Mouse (Mus musculus): ENCODE measurements around the gene Sat2. TPM values are rescaled to one million over a fixed set of nuclear protein-coding genes. Genes with fewer than 3 reads are reported as not detected.
A peak's percentile ranks its signal among the peaks of the same experiment; 100 is the strongest.

The Sat2 gene
- polyA plus RNA-seq, 1 experiment, result 2.4 TPM

DNA sequence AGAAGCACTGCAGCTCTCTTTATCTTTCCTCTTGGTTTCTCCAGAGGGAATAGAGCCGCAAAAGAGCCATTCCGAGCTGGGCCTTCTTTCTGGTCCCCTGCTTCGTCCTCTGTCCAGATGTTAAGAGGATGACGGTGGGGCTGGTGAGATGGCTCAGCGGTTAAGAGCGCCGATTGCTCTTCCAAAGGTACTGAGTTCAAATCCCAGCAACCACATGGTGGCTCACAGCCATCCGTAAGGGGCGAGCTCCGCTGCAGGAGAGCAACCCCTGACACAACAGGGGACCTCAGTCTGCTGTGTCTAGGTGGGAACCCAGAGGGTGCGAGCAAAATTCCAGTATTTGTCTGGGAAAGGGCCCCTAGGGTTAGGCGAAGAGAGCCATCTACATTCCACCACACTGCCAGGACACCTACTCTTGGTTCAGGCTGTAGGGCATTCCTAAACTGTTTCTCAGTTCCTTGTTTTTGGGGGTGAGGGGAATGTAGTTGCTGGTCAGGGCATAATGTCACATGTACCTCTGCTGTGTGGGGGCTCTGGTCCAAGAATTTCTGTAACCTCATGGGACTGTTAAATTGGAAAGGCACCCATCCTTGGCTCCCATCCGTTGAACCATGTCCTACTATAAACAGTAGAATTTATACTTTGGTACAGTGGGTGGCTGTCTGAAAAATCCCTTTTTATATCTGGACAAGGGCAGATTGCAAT lies 41.3 kb downstream of the Sat2 start:
- WGBS, result 76% methylated on average over 13 of the region's 13 CpGs
- Histone ChIP-seq H3K4me3 (replicated peaks; ENCODE audit: control insufficient read depth, low read depth, low read length) (peak overlapping the region; percentile 88), H3K27ac (ENCODE audit: control insufficient read depth, insufficient read depth, low read depth, low read length, poor library complexity) (peak overlapping the region; percentile 93), H3K4me1 (ENCODE audit: control insufficient read depth, insufficient read depth, low read length) (peaks cover 3% of the 10 kb centered on the region; the same call in 1 of the 2 replicates)
- TF ChIP-seq CTCF (IDR thresholded peaks at IDR 0.05; ENCODE audit: control insufficient read depth, insufficient read depth, low read length), result no peak
- no peak for TF ChIP-seq POLR2A (IDR thresholded peaks at IDR 0.05; ENCODE audit: borderline replicate concordance, control insufficient read depth, low read depth, low read length)

DNA sequence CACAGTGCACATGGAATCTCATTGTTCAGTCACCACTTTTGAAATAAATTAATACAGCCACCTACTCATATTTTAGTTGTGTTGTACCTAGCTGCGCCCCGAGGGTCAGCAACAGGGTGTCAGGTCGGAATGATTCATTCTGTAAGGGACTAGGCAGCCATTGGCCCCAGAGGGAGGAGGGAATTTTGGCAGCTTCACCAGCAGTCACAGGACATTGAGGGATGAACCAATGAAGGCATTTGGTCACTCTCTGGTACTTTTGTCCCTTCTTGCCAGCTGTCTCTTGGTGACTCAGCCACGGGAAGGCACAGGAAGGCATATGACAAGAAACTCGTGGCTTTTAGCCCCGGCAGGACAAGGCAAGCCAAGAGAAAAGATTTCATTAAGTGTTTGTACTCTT lies 42.0 kb downstream of the Sat2 start:
- H3K27ac ChIP-seq (ENCODE audit: control insufficient read depth, insufficient read depth, low read depth, low read length, poor library complexity), result no peak overlapping the region
- WGBS, result 53% methylated on average over 6 of the region's 6 CpGs
- H3K4me3 ChIP-seq (replicated peaks; ENCODE audit: control insufficient read depth, low read depth, low read length), result no peak overlapping the region
- peaks cover 3% of the 10 kb centered on the region; the same call in 1 of the 2 replicates for H3K4me1 ChIP-seq (ENCODE audit: control insufficient read depth, insufficient read depth, low read length)
- TF ChIP-seq CTCF (IDR thresholded peaks at IDR 0.05; ENCODE audit: control insufficient read depth, insufficient read depth, low read length) (no peak), POLR2A (IDR thresholded peaks at IDR 0.05; ENCODE audit: borderline replicate concordance, control insufficient read depth, low read depth, low read length) (no peak)

DNA sequence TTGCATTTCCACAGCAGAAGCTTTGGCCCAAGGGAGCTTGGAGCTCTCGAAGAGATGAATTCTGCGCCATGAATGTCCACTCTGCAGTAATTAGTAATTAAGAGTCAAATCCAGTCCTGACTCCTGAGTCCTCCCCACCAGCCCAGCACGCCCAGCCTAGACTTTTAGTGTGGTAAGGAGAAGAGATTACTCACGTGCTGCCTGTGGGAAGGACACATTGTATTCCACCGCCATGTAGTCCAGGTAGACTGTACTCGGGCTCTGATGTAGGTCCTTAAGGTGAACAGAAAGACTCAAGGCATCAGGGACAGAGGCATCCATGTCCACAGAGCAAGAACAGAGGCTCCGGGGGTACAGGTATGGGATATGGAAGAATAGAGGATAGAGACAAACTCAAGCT lies 43.0 kb downstream of the Sat2 start:
- no peak for TF ChIP-seq CTCF (IDR thresholded peaks at IDR 0.05; ENCODE audit: control insufficient read depth, insufficient read depth, low read length)
- no peak for TF ChIP-seq POLR2A (IDR thresholded peaks at IDR 0.05; ENCODE audit: borderline replicate concordance, control insufficient read depth, low read depth, low read length)
- no peak overlapping the region for H3K4me3 ChIP-seq (replicated peaks; ENCODE audit: control insufficient read depth, low read depth, low read length)
- H3K27ac ChIP-seq (ENCODE audit: control insufficient read depth, insufficient read depth, low read depth, low read length, poor library complexity), result no peak overlapping the region
- H3K4me1 ChIP-seq (ENCODE audit: control insufficient read depth, insufficient read depth, low read length), result peaks cover 3% of the 10 kb centered on the region; the same call in 1 of the 2 replicates
- 92% methylated on average over 7 of the region's 7 CpGs for WGBS

DNA sequence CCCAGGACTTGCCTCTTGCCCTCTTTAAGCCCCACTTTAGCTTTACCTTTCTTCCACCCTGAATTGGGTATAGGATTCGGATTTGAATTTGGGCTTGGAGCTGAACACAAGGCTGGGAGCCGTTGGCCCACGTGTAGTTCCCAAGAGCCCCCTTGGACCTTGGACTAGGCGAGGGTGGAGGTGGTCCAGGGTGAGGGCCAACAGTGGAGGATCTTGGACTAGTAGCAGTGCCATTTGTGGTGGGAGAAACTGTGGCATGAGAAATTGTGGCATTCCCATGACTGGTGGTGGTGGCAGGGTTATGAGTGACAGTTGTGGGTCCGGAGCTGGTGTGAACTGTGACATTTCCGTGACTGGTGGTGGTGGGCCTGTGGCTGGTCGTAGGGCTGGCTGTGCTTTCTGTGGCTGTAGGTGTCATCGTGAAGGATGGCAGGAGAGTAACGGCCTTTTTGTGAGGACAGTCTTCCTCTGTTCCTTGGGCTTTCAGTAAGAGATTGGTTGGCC lies 43.7 kb downstream of the Sat2 start:
- Histone ChIP-seq H3K4me3 (replicated peaks; ENCODE audit: control insufficient read depth, low read depth, low read length) (peak overlapping the region; percentile 56), H3K4me1 (ENCODE audit: control insufficient read depth, insufficient read depth, low read length) (peaks cover 3% of the 10 kb centered on the region; the same call in 1 of the 2 replicates), H3K27ac (ENCODE audit: control insufficient read depth, insufficient read depth, low read depth, low read length, poor library complexity) (peak overlapping the region; percentile 73)
- WGBS, result 70% methylated on average over 9 of the region's 9 CpGs
- no peak for TF ChIP-seq POLR2A (IDR thresholded peaks at IDR 0.05; ENCODE audit: borderline replicate concordance, control insufficient read depth, low read depth, low read length)
- no peak for TF ChIP-seq CTCF (IDR thresholded peaks at IDR 0.05; ENCODE audit: control insufficient read depth, insufficient read depth, low read length)

DNA sequence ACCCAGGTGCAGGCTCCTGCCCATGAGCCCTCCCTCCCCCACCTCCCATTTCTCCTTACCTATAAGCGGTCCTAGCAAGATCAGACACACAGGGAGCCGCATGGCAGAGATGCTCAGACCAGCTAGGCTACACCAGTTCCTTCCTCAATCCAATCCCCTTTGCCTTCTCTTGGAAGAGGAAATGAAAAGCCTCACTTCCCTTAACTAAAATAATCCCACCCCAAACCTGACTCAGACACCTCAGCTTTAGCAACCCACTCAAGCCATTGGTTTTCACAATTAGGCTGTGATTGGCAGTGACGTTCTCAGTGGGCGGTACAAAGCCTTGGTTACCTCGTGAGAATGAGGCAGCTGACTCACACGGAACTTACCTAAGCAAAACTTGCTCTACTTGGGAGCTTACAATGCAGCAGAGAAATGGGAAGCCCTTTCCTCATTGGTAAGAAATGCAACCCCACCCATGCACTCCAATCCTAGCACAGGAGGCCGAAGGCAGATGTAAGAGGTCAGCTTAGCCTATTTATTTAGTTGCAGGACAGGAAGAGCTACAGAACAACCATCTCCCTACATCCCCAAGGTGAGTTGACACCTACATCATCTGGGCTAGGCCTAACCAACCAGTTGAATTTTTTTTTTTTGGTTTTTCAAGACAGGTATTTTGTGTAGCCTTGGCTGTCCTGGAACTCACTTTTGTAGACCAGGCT lies 44.3 kb downstream of the Sat2 start, which contains the start of gene Cd68:
TSS of gene Cd68 (minus strand) at position 193 of the 704 bp plus-strand sequence.
- peaks cover 3% of the 10 kb centered on the region; the same call in 1 of the 2 replicates for H3K4me1 ChIP-seq (ENCODE audit: control insufficient read depth, insufficient read depth, low read length)
- peak within 1 kb of the TSS; percentile 56 for H3K4me3 ChIP-seq (replicated peaks; ENCODE audit: control insufficient read depth, low read depth, low read length)
- 21% methylated on average over 7 of the region's 7 CpGs for WGBS
- peak within 1 kb of the TSS; percentile 73 for H3K27ac ChIP-seq (ENCODE audit: control insufficient read depth, insufficient read depth, low read depth, low read length, poor library complexity)
- TF ChIP-seq CTCF (IDR thresholded peaks at IDR 0.05; ENCODE audit: control insufficient read depth, insufficient read depth, low read length), result no peak
- 0 out of 2 replicates have a peak, but pooled peaks have one; percentile 10 for TF ChIP-seq POLR2A (IDR thresholded peaks at IDR 0.05; ENCODE audit: borderline replicate concordance, control insufficient read depth, low read depth, low read length)

DNA sequence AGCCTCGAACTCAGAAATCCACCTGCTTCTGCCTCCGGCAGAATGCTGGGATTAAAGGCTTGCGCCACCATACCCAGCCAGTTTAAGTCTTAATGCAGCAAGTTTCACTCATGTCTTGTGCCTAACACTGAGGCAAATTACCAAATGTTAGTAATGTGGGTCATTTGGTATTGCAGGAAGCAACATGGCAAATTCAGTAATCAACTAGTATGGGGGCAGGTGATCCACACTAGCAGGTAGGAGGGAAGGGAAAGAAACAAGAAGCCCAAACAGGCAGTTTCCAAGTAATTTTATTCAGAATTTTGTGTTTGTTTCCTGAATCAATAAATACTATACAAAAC lies 44.8 kb downstream of the Sat2 start:
- Histone ChIP-seq H3K4me1 (ENCODE audit: control insufficient read depth, insufficient read depth, low read length) (peaks cover 3% of the 10 kb centered on the region; the same call in 1 of the 2 replicates), H3K27ac (ENCODE audit: control insufficient read depth, insufficient read depth, low read depth, low read length, poor library complexity) (peak overlapping the region; percentile 39; the same call in 1 of the 2 replicates), H3K4me3 (replicated peaks; ENCODE audit: control insufficient read depth, low read depth, low read length) (no peak overlapping the region)
- 81% methylated on average over 3 of the region's 3 CpGs for WGBS
- no peak for TF ChIP-seq CTCF (IDR thresholded peaks at IDR 0.05; ENCODE audit: control insufficient read depth, insufficient read depth, low read length)
- no peak for TF ChIP-seq POLR2A (IDR thresholded peaks at IDR 0.05; ENCODE audit: borderline replicate concordance, control insufficient read depth, low read depth, low read length)

GRCm38 (mm10) chr11:69670786-69671725 lies 49.2 kb downstream of the Sat2 start:
- peak overlapping the region; percentile 99 for H3K4me3 ChIP-seq (replicated peaks; ENCODE audit: control insufficient read depth, low read depth, low read length)
- TF ChIP-seq CTCF (IDR thresholded peaks at IDR 0.05; ENCODE audit: control insufficient read depth, insufficient read depth, low read length) (peak; percentile 17; the same call in 1 of the 2 replicates), POLR2A (IDR thresholded peaks at IDR 0.05; ENCODE audit: borderline replicate concordance, control insufficient read depth, low read depth, low read length) (peak; percentile 66; the same call in 1 of the 2 replicates)
- H3K27ac ChIP-seq (ENCODE audit: control insufficient read depth, insufficient read depth, low read depth, low read length, poor library complexity), result peak overlapping the region; percentile 98
- WGBS, result under 1% methylated on average over 61 of the region's 61 CpGs
- H3K4me1 ChIP-seq (ENCODE audit: control insufficient read depth, insufficient read depth, low read length), result no peaks in the 10 kb centered on the region; the same call in 1 of the 2 replicates

All from bone marrow, adult 2 months (tissue).